Mouse (Mus musculus): ENCODE measurements at regions not wholly inside any gene's neighbourhood (a gene's known extent, or its start where the extent isn't known, plus 50 kb on each side); places are given as distances from the start of the nearest gene placed in this dataset.

DNA sequence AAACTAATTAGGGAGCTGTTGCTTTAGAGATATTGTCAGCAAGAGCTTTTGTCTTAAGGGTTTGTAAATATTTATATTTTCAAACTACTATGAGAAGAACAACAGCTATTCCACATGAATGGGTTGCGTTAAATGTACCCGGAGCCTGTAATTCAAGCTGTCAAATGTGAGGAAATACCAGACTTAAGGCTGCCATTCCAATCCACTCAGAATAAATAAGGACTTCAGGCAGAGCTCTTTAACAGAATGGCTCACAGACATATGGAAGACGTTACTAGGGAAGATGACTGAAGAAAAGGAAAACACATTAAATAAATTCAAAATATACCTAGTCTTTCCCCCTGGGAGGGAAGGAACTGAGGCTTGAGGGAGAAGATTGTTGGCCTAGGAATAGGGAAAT is 400.7 kb upstream of the Pappa start:
- Histone ChIP-seq H3K4me2 (replicated peaks) (no peak overlapping the region), H3K27me3 (no peaks in the 10 kb centered on the region), H3K4me3 (no peak overlapping the region), H3K4me1 (no peaks in the 10 kb centered on the region), H3K36me3 (no peaks in the 10 kb centered on the region), H3K9me3 (no peaks in the 10 kb centered on the region), H3K9ac (replicated peaks) (no peak overlapping the region), H3K27ac (replicated peaks) (no peak overlapping the region)
- 39% methylated on average over 3 of the region's 3 CpGs for WGBS
- no peak for ATAC-seq (replicated peaks)

GRCm38 (mm10) chr4:64724851-64725250 is 399.1 kb upstream of the Pappa start:
- H3K9ac ChIP-seq (replicated peaks) = no peak overlapping the region
- no peaks in the 10 kb centered on the region for H3K36me3 ChIP-seq
- H3K27me3 ChIP-seq = no peaks in the 10 kb centered on the region
- WGBS = 76% methylated on average over 1 of the region's 1 CpGs
- H3K4me2 ChIP-seq (replicated peaks) = no peak overlapping the region
- no peak for ATAC-seq (replicated peaks)
- no peaks in the 10 kb centered on the region for H3K9me3 ChIP-seq
- H3K27ac ChIP-seq (replicated peaks) = no peak overlapping the region
- H3K4me3 ChIP-seq = no peak overlapping the region
- H3K4me1 ChIP-seq = no peaks in the 10 kb centered on the region

DNA sequence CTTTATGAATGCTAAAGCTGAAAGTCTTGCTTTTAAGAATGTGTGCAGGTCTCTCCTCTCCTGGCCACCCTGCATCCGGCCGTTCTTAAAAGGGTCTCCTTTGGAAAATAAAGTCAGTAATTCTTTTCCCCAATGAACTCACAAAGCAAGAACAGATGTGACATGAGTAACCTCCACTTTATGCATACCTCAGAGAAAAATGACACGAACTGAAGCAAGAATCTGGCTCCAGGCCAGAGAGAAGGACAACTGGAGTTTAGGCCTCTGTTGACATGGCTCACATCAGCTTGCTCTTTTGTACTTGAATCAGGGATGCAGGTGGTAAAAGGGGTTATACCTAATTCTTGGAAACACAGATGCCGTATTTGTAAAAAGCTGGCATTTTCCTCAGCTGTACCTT is 368.0 kb upstream of the Pappa start:
- Histone ChIP-seq H3K4me2 (replicated peaks) (no peak overlapping the region), H3K9ac (replicated peaks) (no peak overlapping the region), H3K27ac (replicated peaks) (no peak overlapping the region), H3K36me3 (no peaks in the 10 kb centered on the region), H3K4me3 (no peak overlapping the region), H3K4me1 (no peaks in the 10 kb centered on the region), H3K27me3 (no peaks in the 10 kb centered on the region), H3K9me3 (no peaks in the 10 kb centered on the region)
- ATAC-seq (replicated peaks) = no peak
- 77% methylated on average over 4 of the region's 4 CpGs for WGBS

GRCm38 (mm10) chr4:64768610-64769009 is 355.4 kb upstream of the Pappa start:
- Histone ChIP-seq H3K4me2 (replicated peaks) (no peak overlapping the region), H3K9ac (replicated peaks) (no peak overlapping the region), H3K9me3 (no peaks in the 10 kb centered on the region), H3K4me3 (no peak overlapping the region), H3K36me3 (no peaks in the 10 kb centered on the region), H3K27me3 (no peaks in the 10 kb centered on the region), H3K4me1 (no peaks in the 10 kb centered on the region), H3K27ac (replicated peaks) (no peak overlapping the region)
- ATAC-seq (replicated peaks) = no peak
- 84% methylated on average over 1 of the region's 1 CpGs for WGBS

- no peak for ATAC-seq (replicated peaks)
- Histone ChIP-seq H3K9me3 (no peaks in the 10 kb centered on the region), H3K27ac (replicated peaks) (no peak overlapping the region), H3K4me3 (no peak overlapping the region), H3K4me1 (no peaks in the 10 kb centered on the region), H3K27me3 (no peaks in the 10 kb centered on the region), H3K4me2 (replicated peaks) (no peak overlapping the region), H3K36me3 (no peaks in the 10 kb centered on the region), H3K9ac (replicated peaks) (no peak overlapping the region)
- 76% methylated on average over 7 of the region's 7 CpGs for WGBS
These were observed 320.1 kb upstream of the Pappa start for GRCm38 (mm10) chr4:64803886-64804285.

DNA sequence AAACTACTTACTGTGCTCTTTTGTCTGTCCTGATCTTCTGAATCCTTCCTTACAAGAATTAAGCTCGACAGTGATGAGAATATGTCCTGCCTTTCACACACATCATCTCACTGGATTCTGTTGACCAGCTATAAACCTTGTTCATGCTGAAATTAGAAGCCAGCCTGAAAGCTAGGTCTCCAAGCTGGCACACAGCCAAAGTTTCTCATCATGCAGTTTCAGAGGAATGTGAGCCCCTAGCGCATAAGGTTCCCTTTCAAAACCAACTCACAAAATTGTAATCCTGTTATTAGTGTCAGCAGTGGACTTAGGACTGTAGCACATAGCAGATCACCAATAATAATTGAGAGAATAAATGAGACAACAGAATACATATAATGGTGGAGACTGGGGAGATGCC is 319.0 kb upstream of the Pappa start:
- no peak overlapping the region for H3K4me2 ChIP-seq (replicated peaks)
- no peak overlapping the region for H3K9ac ChIP-seq (replicated peaks)
- H3K36me3 ChIP-seq = no peaks in the 10 kb centered on the region
- ATAC-seq (replicated peaks) = no peak
- H3K27ac ChIP-seq (replicated peaks) = no peak overlapping the region
- 50% methylated on average over 2 of the region's 2 CpGs for WGBS
- H3K4me1 ChIP-seq = no peaks in the 10 kb centered on the region
- no peaks in the 10 kb centered on the region for H3K27me3 ChIP-seq
- no peaks in the 10 kb centered on the region for H3K9me3 ChIP-seq
- no peak overlapping the region for H3K4me3 ChIP-seq

DNA sequence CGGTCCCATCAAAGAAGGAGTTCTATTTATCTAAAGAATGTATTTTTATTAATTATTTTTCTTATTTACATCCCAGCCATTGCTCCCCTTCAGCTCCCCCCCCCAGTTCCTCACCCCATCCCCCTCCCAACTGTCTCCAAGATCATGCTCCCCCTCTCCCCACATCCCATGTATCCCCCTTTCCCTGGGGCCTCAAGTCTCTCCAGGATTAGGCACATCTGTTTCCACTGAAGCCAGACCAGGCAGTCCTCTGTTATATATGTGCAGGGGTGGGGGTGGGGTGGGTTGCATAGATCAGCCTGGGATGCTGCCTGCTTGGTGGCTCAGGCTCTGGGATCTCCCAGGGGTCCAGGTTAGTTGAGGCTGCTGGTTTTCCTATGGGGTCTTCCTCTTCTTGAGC is 316.8 kb upstream of the Pappa start:
- Histone ChIP-seq H3K36me3 (no peaks in the 10 kb centered on the region), H3K27ac (replicated peaks) (no peak overlapping the region), H3K4me3 (no peak overlapping the region), H3K4me2 (replicated peaks) (no peak overlapping the region), H3K27me3 (no peaks in the 10 kb centered on the region), H3K9ac (replicated peaks) (no peak overlapping the region), H3K4me1 (no peaks in the 10 kb centered on the region), H3K9me3 (no peaks in the 10 kb centered on the region)
- WGBS = 91% methylated on average over 1 of the region's 1 CpGs
- no peak for ATAC-seq (replicated peaks)

DNA sequence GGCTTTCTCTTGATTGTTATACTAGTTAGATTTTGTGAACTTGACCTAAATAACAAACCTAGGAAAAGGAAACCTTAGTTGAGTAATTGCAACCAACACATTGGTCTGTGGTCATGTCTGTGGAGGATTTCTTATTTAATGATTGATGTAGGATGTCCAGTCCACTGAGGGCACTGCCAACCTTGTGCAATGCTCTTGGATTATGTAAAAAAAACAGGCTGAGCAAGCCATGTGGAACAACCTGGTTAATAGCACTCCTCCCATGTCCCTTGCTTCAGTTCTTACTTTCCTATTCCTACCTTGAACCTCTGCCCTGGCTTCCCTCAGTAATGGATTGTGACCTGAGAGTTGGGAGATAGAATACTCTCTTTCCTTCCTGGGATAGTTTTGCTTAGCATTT is 312.0 kb upstream of the Pappa start:
- no peaks in the 10 kb centered on the region for H3K9me3 ChIP-seq
- H3K4me3 ChIP-seq = no peak overlapping the region
- no peaks in the 10 kb centered on the region for H3K4me1 ChIP-seq
- no peak for ATAC-seq (replicated peaks)
- no peaks in the 10 kb centered on the region for H3K36me3 ChIP-seq
- H3K27me3 ChIP-seq = no peaks in the 10 kb centered on the region
- no peak overlapping the region for H3K4me2 ChIP-seq (replicated peaks)
- no peak overlapping the region for H3K27ac ChIP-seq (replicated peaks)
- H3K9ac ChIP-seq (replicated peaks) = no peak overlapping the region

- Histone ChIP-seq H3K4me1 (no peaks in the 10 kb centered on the region), H3K27me3 (no peaks in the 10 kb centered on the region), H3K4me2 (replicated peaks) (no peak overlapping the region), H3K9ac (replicated peaks) (no peak overlapping the region), H3K27ac (replicated peaks) (no peak overlapping the region), H3K36me3 (no peaks in the 10 kb centered on the region), H3K4me3 (no peak overlapping the region), H3K9me3 (no peaks in the 10 kb centered on the region)
- 58% methylated on average over 4 of the region's 4 CpGs for WGBS
- ATAC-seq (replicated peaks) = no peak
These were observed 311.2 kb upstream of the Pappa start for GRCm38 (mm10) chr4:64812812-64813211.

GRCm38 (mm10) chr4:64832882-64833281 is 291.1 kb upstream of the Pappa start:
- H3K4me1 ChIP-seq = no peaks in the 10 kb centered on the region
- WGBS = 57% methylated on average over 2 of the region's 2 CpGs

DNA sequence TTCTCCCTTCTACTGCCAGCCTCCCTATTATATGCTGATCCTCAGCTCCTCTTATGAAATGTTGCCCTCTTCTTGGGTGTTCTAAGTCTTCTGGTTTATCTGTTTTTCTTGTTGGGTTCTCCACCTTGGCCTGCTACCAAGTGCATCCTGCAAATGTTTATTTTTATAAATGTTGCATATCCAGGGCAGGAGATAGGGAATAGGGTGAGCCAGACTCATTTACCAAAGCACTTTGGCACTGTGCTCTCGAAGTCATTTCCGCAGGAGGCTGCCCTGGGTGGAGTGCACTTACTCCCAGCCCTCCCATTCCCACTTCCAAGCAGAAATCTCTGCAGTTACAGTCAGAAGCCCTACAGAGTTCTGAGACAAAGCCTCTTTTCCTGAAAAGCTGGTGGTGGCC is 249.5 kb upstream of the Pappa start:
- no peak overlapping the region for H3K9ac ChIP-seq (replicated peaks)
- H3K9me3 ChIP-seq = no peaks in the 10 kb centered on the region
- H3K27me3 ChIP-seq = no peaks in the 10 kb centered on the region
- no peaks in the 10 kb centered on the region for H3K4me1 ChIP-seq
- no peak for ATAC-seq (replicated peaks)
- H3K27ac ChIP-seq (replicated peaks) = no peak overlapping the region
- H3K36me3 ChIP-seq = no peaks in the 10 kb centered on the region
- WGBS = 88% methylated on average over 2 of the region's 2 CpGs
- H3K4me3 ChIP-seq = no peak overlapping the region
- no peak overlapping the region for H3K4me2 ChIP-seq (replicated peaks)

More at GRCm38 (mm10) chr4:64832882-64833281, 291.1 kb upstream of the Pappa start:
- Histone ChIP-seq H3K4me3 (no peak overlapping the region), H3K36me3 (no peaks in the 10 kb centered on the region), H3K4me2 (replicated peaks) (no peak overlapping the region), H3K27me3 (no peaks in the 10 kb centered on the region), H3K9me3 (no peaks in the 10 kb centered on the region), H3K9ac (replicated peaks) (no peak overlapping the region), H3K27ac (replicated peaks) (no peak overlapping the region)
- no peak for ATAC-seq (replicated peaks)

DNA sequence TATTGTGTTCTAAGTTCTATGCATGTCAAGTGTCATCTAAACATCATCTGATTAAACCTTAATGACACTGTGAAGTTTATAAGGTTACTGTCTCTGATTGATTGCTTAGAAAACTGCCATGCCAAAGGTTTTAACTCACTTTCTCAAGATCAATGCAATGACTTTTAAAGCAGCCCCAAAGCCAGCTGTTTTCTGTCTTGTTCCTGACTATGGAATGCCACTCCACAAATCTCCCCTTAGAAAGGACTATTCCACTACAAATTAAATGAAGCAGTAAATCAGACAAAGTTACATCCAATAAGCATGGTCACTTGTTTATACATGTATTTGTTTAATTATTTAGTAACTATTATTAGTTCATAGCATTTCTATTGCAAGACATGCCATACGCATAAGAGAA is 247.1 kb upstream of the Pappa start:
- Histone ChIP-seq H3K27me3 (no peaks in the 10 kb centered on the region), H3K36me3 (no peaks in the 10 kb centered on the region), H3K9me3 (no peaks in the 10 kb centered on the region), H3K9ac (replicated peaks) (no peak overlapping the region), H3K4me3 (no peak overlapping the region), H3K4me2 (replicated peaks) (no peak overlapping the region), H3K4me1 (no peaks in the 10 kb centered on the region), H3K27ac (replicated peaks) (no peak overlapping the region)
- WGBS = 94% methylated on average over 1 of the region's 1 CpGs
- ATAC-seq (replicated peaks) = no peak

DNA sequence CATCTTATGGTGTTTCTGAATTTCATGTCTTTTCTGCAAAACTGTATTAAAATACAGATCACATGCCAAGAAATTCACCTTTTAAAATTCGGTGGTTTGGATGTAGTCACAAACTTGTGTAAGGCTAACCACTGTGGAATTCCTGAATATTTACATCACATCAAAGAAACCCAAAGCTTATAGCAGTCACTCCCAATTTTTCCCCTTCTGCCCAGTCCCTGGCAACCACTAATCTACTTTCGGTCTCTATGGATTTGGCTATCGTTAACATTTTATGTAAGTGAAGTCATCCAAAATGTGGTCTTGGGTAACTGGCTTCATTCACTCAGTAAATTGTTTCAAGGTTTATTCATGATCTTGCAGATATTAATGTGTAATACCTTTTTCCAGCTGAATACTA is 226.0 kb upstream of the Pappa start:
- H3K36me3 ChIP-seq = no peaks in the 10 kb centered on the region
- H3K9me3 ChIP-seq = no peaks in the 10 kb centered on the region
- ATAC-seq (replicated peaks) = no peak
- H3K4me2 ChIP-seq (replicated peaks) = no peak overlapping the region
- WGBS = 59% methylated on average over 3 of the region's 3 CpGs
- H3K4me3 ChIP-seq = no peak overlapping the region
- no peak overlapping the region for H3K9ac ChIP-seq (replicated peaks)
- no peak overlapping the region for H3K27ac ChIP-seq (replicated peaks)
- no peaks in the 10 kb centered on the region for H3K27me3 ChIP-seq
- H3K4me1 ChIP-seq = no peaks in the 10 kb centered on the region
